Mouse (Mus musculus): ENCODE results near the gene Sp4.

Sp4 gene

GRCm38 (mm10) chr12:118301072-118301865 is at the start of gene Sp4:
Gene Sp4, minus strand, starts transcription at chr12:118301440.
- peak; percentile 95 for DNase-seq (ENCODE audit: extremely low read depth, insufficient read length, low spot score)

- DNase-seq (ENCODE audit: extremely low read depth, insufficient read length, low spot score) = no peak
Observed at GRCm38 (mm10) chr12:118339107-118339506, 37.9 kb upstream of the Sp4 start.

GRCm38 (mm10) chr12:118338243-118338642 is 37.0 kb upstream of the Sp4 start:
- DNase-seq (ENCODE audit: extremely low read depth, insufficient read length, low spot score) = no peak

- no peak for DNase-seq (ENCODE audit: extremely low read depth, insufficient read length, low spot score)
Observed at GRCm38 (mm10) chr12:118337291-118337690, 36.1 kb upstream of the Sp4 start.

- DNase-seq (ENCODE audit: extremely low read depth, insufficient read length, low spot score) = no peak
Observed at GRCm38 (mm10) chr12:118328739-118329249, 27.6 kb upstream of the Sp4 start.

GRCm38 (mm10) chr12:118327566-118327965 is 26.3 kb upstream of the Sp4 start:
- no peak for DNase-seq (ENCODE audit: extremely low read depth, insufficient read length, low spot score)

- no peak for DNase-seq (ENCODE audit: extremely low read depth, insufficient read length, low spot score)
Observed at GRCm38 (mm10) chr12:118326161-118326560, 24.9 kb upstream of the Sp4 start.

- no peak for DNase-seq (ENCODE audit: extremely low read depth, insufficient read length, low spot score)
Observed at GRCm38 (mm10) chr12:118320076-118320475, 18.8 kb upstream of the Sp4 start.

GRCm38 (mm10) chr12:118314477-118314845 is 13.2 kb upstream of the Sp4 start:
- DNase-seq (ENCODE audit: extremely low read depth, insufficient read length, low spot score) = no peak

GRCm38 (mm10) chr12:118313805-118314476 is 12.7 kb upstream of the Sp4 start:
- no peak for DNase-seq (ENCODE audit: extremely low read depth, insufficient read length, low spot score)

GRCm38 (mm10) chr12:118303586-118303985 is 2.3 kb upstream of the Sp4 start:
- DNase-seq (ENCODE audit: extremely low read depth, insufficient read length, low spot score) = no peak

GRCm38 (mm10) chr12:118303066-118303465 is 1.8 kb upstream of the Sp4 start:
- DNase-seq (ENCODE audit: extremely low read depth, insufficient read length, low spot score) = no peak

- peak; percentile 99 for DNase-seq (ENCODE audit: extremely low read depth, insufficient read length, low spot score)
Observed at GRCm38 (mm10) chr12:118301866-118302835, 911 bp upstream of the Sp4 start.

- DNase-seq (ENCODE audit: extremely low read depth, insufficient read length, low spot score) = no peak
Observed at GRCm38 (mm10) chr12:118300754-118301071, 527 bp downstream of the Sp4 start.

- peak; percentile 32 for DNase-seq (ENCODE audit: extremely low read depth, insufficient read length, low spot score)
Observed at GRCm38 (mm10) chr12:118299956-118300355, 1.3 kb downstream of the Sp4 start.

GRCm38 (mm10) chr12:118299172-118299571 is 2.1 kb downstream of the Sp4 start:
- DNase-seq (ENCODE audit: extremely low read depth, insufficient read length, low spot score) = no peak

- no peak for DNase-seq (ENCODE audit: extremely low read depth, insufficient read length, low spot score)
Observed at GRCm38 (mm10) chr12:118298516-118298915, 2.7 kb downstream of the Sp4 start.

GRCm38 (mm10) chr12:118296236-118296635 is 5.0 kb downstream of the Sp4 start:
- no peak for DNase-seq (ENCODE audit: extremely low read depth, insufficient read length, low spot score)

GRCm38 (mm10) chr12:118295793-118296192 is 5.4 kb downstream of the Sp4 start:
- DNase-seq (ENCODE audit: extremely low read depth, insufficient read length, low spot score) = no peak

- DNase-seq (ENCODE audit: extremely low read depth, insufficient read length, low spot score) = no peak
Observed at GRCm38 (mm10) chr12:118288947-118289346, 12.3 kb downstream of the Sp4 start.

GRCm38 (mm10) chr12:118285099-118285498 is 16.1 kb downstream of the Sp4 start:
- no peak for DNase-seq (ENCODE audit: extremely low read depth, insufficient read length, low spot score)

All from 3134 (cell line).